Mouse (Mus musculus): ENCODE results near the gene Ankdd1b. TPM values are rescaled to one million over a fixed set of nuclear protein-coding genes. Genes with fewer than 3 reads are reported as not detected.

The Ankdd1b gene
- polyA plus RNA-seq, 1 experiment from 2014 or later: not detected

DNA sequence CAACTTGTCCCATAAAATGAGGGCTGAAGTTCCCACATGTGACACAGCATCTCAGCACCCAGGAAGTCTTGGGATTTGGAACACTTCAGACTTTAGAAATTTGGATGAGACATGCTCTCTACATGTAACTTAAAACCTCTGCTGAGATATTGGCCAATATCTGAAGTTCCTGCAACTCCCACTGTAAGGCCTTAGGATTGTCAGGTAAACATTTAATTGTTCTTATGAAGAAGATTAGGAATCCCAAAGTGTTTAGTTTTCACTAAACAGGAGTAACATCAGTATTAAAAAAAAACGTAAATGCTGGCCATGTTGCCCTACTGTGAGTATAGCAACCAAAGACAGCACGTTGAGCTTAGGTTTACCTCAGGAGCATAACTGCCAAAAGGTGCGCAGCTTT is 19.4 kb upstream of the Ankdd1b start, which contains the start of gene Gm17622:
Gene Gm17622 (plus strand): TSS at position 301 of the 400 bp plus-strand sequence.
- H3K27me3 ChIP-seq (replicated peaks): no peaks in the 10 kb centered on the region
- WGBS: 96% methylated on average over 3 of the region's 3 CpGs

DNA sequence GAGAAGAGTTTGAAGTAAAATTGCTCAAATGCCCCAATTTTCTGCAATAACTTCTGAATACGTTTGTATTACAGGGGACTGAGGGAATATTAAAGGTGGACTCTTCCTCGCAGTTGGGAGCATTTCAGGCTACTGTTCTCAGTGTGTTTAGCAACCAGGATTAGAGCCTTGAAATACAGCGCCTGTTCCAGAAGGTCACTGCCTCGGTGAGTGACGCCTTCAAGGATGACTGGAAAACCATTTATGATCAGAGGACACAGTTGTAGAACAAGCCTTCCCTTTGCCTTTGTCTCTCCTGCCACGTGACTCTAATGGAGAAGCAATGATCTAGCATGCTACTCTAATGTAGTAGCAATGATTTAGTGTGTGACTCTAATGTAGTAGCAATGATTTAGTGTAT is 17.0 kb upstream of the Ankdd1b start:
- H3K27ac ChIP-seq (replicated peaks): no peak overlapping the region
- no peak for ATAC-seq (ENCODE audit: low FRiP score)
- H3K4me3 ChIP-seq (replicated peaks): no peak overlapping the region
- H3K9ac ChIP-seq (replicated peaks): no peak overlapping the region
- no peaks in the 10 kb centered on the region for H3K4me1 ChIP-seq
- H3K9me3 ChIP-seq (replicated peaks): no peaks in the 10 kb centered on the region
- H3K36me3 ChIP-seq: peaks cover 26% of the 10 kb centered on the region
- no peaks in the 10 kb centered on the region for H3K27me3 ChIP-seq (replicated peaks)
- 96% methylated on average over 6 of the region's 6 CpGs for WGBS
- no peak overlapping the region for H3K4me2 ChIP-seq

More for the DNA sequence above, 19.4 kb upstream of the Ankdd1b start, which contains the start of gene Gm17622:
- ATAC-seq (ENCODE audit: low FRiP score): no peak
- H3K27ac ChIP-seq (replicated peaks): no peak within 1 kb of the TSS
- H3K4me2 ChIP-seq: no peak within 1 kb of the TSS
- no peaks in the 10 kb centered on the region for H3K9me3 ChIP-seq (replicated peaks)
- peaks cover 14% of the 10 kb centered on the region for H3K36me3 ChIP-seq
- no peak within 1 kb of the TSS for H3K9ac ChIP-seq (replicated peaks)
- no peak within 1 kb of the TSS for H3K4me3 ChIP-seq (replicated peaks)
- no peaks in the 10 kb centered on the region for H3K4me1 ChIP-seq

DNA sequence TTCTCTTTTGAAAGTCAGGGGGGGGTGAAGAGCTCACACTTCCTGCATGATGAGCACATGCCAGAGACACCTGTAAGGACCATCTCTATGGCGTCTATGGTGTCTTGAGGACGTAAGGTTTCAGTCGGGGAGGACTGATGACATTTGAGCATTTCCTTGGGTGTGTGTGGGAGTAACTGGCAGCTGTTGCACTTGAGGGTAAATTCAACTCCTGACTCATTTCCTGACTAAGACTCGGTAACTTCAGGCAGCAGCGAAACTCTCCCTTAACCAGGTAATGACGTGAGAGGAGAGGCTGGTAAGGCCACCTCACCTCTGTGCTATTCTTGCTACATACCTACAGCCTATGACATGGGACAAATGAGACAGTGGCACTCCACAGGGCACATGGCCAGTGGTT is 16.2 kb upstream of the Ankdd1b start:
- no peaks in the 10 kb centered on the region for H3K27me3 ChIP-seq (replicated peaks)
- no peak overlapping the region for H3K9ac ChIP-seq (replicated peaks)
- no peaks in the 10 kb centered on the region for H3K9me3 ChIP-seq (replicated peaks)
- ATAC-seq (ENCODE audit: low FRiP score): no peak
- no peak overlapping the region for H3K4me3 ChIP-seq (replicated peaks)
- WGBS: 93% methylated on average over 6 of the region's 6 CpGs
- H3K27ac ChIP-seq (replicated peaks): no peak overlapping the region
- H3K4me1 ChIP-seq: no peaks in the 10 kb centered on the region
- H3K36me3 ChIP-seq: peaks cover 26% of the 10 kb centered on the region
- H3K4me2 ChIP-seq: no peak overlapping the region

- Histone ChIP-seq H3K9ac (replicated peaks) (no peak overlapping the region), H3K27me3 (replicated peaks) (no peaks in the 10 kb centered on the region), H3K4me3 (replicated peaks) (no peak overlapping the region), H3K36me3 (0 out of 2 replicates have a peak, but pooled peaks cover 9% of the 10 kb centered on the region), H3K27ac (replicated peaks) (no peak overlapping the region), H3K4me2 (no peak overlapping the region), H3K9me3 (replicated peaks) (no peaks in the 10 kb centered on the region), H3K4me1 (no peaks in the 10 kb centered on the region)
- WGBS: 97% methylated on average over 1 of the region's 1 CpGs
- no peak for ATAC-seq (ENCODE audit: low FRiP score)
Measured at GRCm38 (mm10) chr13:96478991-96479390, 8.0 kb upstream of the Ankdd1b start.

- Histone ChIP-seq H3K4me1 (no peaks in the 10 kb centered on the region), H3K36me3 (no peaks in the 10 kb centered on the region), H3K4me2 (no peak overlapping the region), H3K27me3 (replicated peaks) (no peaks in the 10 kb centered on the region), H3K27ac (replicated peaks) (no peak overlapping the region), H3K4me3 (replicated peaks) (no peak overlapping the region), H3K9ac (replicated peaks) (no peak overlapping the region), H3K9me3 (replicated peaks) (no peaks in the 10 kb centered on the region)
- 94% methylated on average over 4 of the region's 4 CpGs for WGBS
- ATAC-seq (ENCODE audit: low FRiP score): no peak
Measured at GRCm38 (mm10) chr13:96477226-96477625, 6.2 kb upstream of the Ankdd1b start.

DNA sequence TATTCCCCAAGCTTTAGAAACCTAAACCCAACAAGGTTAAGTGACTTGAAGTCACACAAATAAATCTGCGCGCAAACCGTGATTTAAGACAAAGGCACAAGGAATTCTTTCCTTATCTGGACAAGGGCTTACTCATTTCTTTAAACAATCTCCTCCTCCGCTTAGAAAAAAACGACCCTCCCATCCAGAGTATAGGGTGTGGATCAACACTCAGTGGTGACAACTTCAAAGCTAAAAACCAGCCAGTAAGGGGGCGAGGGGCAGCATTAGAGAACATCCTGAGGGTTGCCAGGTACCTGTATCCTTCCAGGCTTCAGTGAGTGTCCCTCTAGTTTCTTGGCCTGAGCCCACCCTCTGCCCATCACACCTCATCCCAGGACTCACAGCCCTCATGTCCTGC is 442 bp downstream of the Ankdd1b start:
- H3K27ac ChIP-seq (replicated peaks): no peak overlapping the region
- H3K9ac ChIP-seq (replicated peaks): no peak overlapping the region
- no peaks in the 10 kb centered on the region for H3K27me3 ChIP-seq (replicated peaks)
- WGBS: 87% methylated on average over 6 of the region's 6 CpGs
- H3K4me1 ChIP-seq: no peaks in the 10 kb centered on the region
- no peaks in the 10 kb centered on the region for H3K36me3 ChIP-seq
- H3K4me3 ChIP-seq (replicated peaks): no peak overlapping the region
- ATAC-seq (ENCODE audit: low FRiP score): no peak
- no peak overlapping the region for H3K4me2 ChIP-seq
- no peaks in the 10 kb centered on the region for H3K9me3 ChIP-seq (replicated peaks)

DNA sequence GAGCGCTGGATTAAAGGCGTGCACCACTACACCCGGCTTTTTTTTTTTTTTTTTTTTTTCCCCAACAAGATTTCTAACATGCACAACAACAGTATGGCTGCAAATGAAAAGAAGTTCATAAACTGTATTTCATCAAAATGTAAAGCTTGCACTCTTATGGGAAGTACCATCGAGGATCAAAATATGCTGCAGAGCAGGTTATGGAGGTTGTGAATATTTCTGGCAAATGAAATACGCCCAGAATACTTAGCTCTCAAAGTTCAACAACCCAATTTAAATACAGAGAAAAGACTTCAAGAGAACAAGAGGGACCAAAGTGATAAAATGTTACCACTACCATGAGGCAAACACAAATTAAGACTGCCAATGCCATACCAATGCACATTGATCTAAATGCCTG is 2.3 kb downstream of the Ankdd1b start:
- no peak for ATAC-seq (ENCODE audit: low FRiP score)
- no peak overlapping the region for H3K4me3 ChIP-seq (replicated peaks)
- H3K27me3 ChIP-seq (replicated peaks): no peaks in the 10 kb centered on the region
- H3K9me3 ChIP-seq (replicated peaks): no peaks in the 10 kb centered on the region
- no peak overlapping the region for H3K4me2 ChIP-seq
- no peaks in the 10 kb centered on the region for H3K4me1 ChIP-seq
- H3K27ac ChIP-seq (replicated peaks): no peak overlapping the region
- H3K9ac ChIP-seq (replicated peaks): no peak overlapping the region
- WGBS: 91% methylated on average over 5 of the region's 5 CpGs
- no peaks in the 10 kb centered on the region for H3K36me3 ChIP-seq

GRCm38 (mm10) chr13:96465315-96465714 is 5.7 kb downstream of the Ankdd1b start:
- no peak for ATAC-seq (ENCODE audit: low FRiP score)
- H3K4me2 ChIP-seq: no peak overlapping the region

DNA sequence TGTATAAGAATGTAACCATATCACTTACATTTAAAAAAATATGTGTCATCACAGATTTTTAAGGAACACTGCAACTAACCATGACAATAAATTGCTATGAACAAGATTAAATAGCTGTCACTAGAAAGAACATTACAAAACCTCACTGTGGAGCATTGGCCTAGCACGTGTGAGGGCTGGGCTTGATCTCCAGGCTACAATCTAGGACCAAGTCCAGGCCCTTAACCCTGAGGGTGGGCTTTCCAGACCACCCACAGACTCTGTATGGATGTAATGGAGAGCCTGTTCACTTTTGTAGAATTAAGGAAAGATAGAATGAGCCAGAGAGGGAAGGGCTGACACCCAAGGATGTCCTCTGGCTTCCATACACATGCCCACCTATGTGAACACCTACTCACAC is 8.4 kb downstream of the Ankdd1b start:
- ATAC-seq (ENCODE audit: low FRiP score): no peak
- H3K27ac ChIP-seq (replicated peaks): no peak overlapping the region
- no peak overlapping the region for H3K9ac ChIP-seq (replicated peaks)
- H3K4me1 ChIP-seq: no peaks in the 10 kb centered on the region
- no peaks in the 10 kb centered on the region for H3K27me3 ChIP-seq (replicated peaks)
- H3K9me3 ChIP-seq (replicated peaks): no peaks in the 10 kb centered on the region
- H3K4me3 ChIP-seq (replicated peaks): no peak overlapping the region
- 67% methylated on average over 1 of the region's 1 CpGs for WGBS
- H3K4me2 ChIP-seq: no peak overlapping the region
- H3K36me3 ChIP-seq: no peaks in the 10 kb centered on the region

More at GRCm38 (mm10) chr13:96465315-96465714, 5.7 kb downstream of the Ankdd1b start:
- H3K9ac ChIP-seq (replicated peaks): no peak overlapping the region
- no peak overlapping the region for H3K4me3 ChIP-seq (replicated peaks)
- no peaks in the 10 kb centered on the region for H3K4me1 ChIP-seq
- H3K36me3 ChIP-seq: no peaks in the 10 kb centered on the region
- 51% methylated on average over 5 of the region's 5 CpGs for WGBS
- H3K27me3 ChIP-seq (replicated peaks): no peaks in the 10 kb centered on the region
- no peak overlapping the region for H3K27ac ChIP-seq (replicated peaks)
- H3K9me3 ChIP-seq (replicated peaks): no peaks in the 10 kb centered on the region

DNA sequence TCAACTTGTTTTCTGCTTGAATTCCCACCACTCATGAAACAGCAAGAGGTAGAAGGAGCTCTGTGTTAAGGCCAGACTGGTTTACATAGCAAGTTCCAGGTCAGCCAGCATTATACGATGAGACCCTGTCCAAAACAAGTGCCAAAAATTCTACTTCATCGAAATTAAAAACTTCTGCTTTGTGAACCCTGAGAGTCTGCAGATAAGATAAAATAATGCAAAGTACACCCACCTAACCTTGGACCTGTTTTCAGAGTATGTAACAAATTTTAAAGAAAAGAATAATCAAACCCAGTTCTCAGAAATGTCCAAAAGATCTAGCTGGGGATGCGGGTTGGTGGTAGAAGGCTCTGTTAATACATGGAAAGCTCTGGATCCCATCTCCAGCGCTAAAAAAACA is 12.4 kb downstream of the Ankdd1b start:
- WGBS: 83% methylated on average over 4 of the region's 4 CpGs
- H3K4me1 ChIP-seq: no peaks in the 10 kb centered on the region
- no peak overlapping the region for H3K4me2 ChIP-seq
- no peak overlapping the region for H3K9ac ChIP-seq (replicated peaks)
- no peak overlapping the region for H3K4me3 ChIP-seq (replicated peaks)
- no peaks in the 10 kb centered on the region for H3K9me3 ChIP-seq (replicated peaks)
- H3K27ac ChIP-seq (replicated peaks): no peak overlapping the region
- no peak for ATAC-seq (ENCODE audit: low FRiP score)
- no peaks in the 10 kb centered on the region for H3K36me3 ChIP-seq
- H3K27me3 ChIP-seq (replicated peaks): no peaks in the 10 kb centered on the region

DNA sequence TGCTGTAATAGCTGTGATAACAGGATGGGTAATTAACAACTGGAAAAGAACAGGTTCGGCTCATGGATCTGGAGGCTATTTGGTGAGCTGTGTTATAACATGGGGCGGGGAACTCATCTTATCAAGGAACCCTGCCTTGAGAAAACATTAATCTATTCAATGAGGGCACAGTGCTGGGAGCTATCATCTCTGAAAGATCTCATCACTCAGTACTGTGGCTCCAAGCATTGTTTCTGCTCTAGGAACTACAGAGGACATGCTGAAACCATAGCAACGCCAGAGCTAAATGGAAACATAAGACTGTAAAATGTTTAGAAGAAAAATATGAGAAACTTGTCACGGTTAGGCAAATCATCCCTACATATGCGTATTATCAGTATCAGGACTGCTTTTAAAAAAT is 13.0 kb downstream of the Ankdd1b start:
- H3K9me3 ChIP-seq (replicated peaks): no peaks in the 10 kb centered on the region
- no peak overlapping the region for H3K4me3 ChIP-seq (replicated peaks)
- no peak overlapping the region for H3K4me2 ChIP-seq
- H3K4me1 ChIP-seq: no peaks in the 10 kb centered on the region
- WGBS: 81% methylated on average over 5 of the region's 5 CpGs
- no peak overlapping the region for H3K9ac ChIP-seq (replicated peaks)
- ATAC-seq (ENCODE audit: low FRiP score): no peak
- H3K27me3 ChIP-seq (replicated peaks): no peaks in the 10 kb centered on the region
- H3K36me3 ChIP-seq: no peaks in the 10 kb centered on the region
- no peak overlapping the region for H3K27ac ChIP-seq (replicated peaks)

- whole genome bisulfite sequencing: 92% methylated on average over 5 of the region's 5 CpGs
- no peak overlapping the region for H3K27ac ChIP-seq (replicated peaks)
- H3K27me3 ChIP-seq (replicated peaks): no peaks in the 10 kb centered on the region
- ATAC-seq (ENCODE audit: low FRiP score): no peak
- H3K4me3 ChIP-seq (replicated peaks): no peak overlapping the region
- no peaks in the 10 kb centered on the region for H3K36me3 ChIP-seq
- no peaks in the 10 kb centered on the region for H3K9me3 ChIP-seq (replicated peaks)
- no peak overlapping the region for H3K4me2 ChIP-seq
- no peak overlapping the region for H3K9ac ChIP-seq (replicated peaks)
- no peaks in the 10 kb centered on the region for H3K4me1 ChIP-seq
Measured at GRCm38 (mm10) chr13:96457566-96457965, 13.4 kb downstream of the Ankdd1b start.

DNA sequence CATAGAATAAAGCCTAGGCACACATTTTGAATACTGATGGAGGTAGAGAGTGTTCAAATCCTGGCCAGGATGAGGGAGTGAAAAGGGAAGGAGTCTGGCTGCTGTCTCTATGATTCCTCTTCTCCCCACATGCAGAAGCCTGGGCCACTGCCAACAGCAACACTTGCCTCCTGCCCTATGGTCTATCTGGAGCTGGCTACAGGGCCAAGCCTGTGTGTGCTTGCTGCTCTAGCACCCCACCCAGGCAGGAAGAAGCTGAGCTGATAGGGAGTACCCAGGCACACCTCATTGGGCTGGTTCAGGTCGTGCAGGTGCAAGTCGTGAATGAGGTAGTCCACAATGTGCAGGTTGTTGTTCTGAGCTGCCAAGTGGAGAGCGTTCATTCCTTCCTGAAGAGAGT is 16.7 kb downstream of the Ankdd1b start:
- Histone ChIP-seq H3K9ac (replicated peaks) (no peak overlapping the region), H3K4me3 (replicated peaks) (no peak overlapping the region), H3K27me3 (replicated peaks) (no peaks in the 10 kb centered on the region), H3K9me3 (replicated peaks) (no peaks in the 10 kb centered on the region), H3K4me1 (no peaks in the 10 kb centered on the region), H3K27ac (replicated peaks) (no peak overlapping the region), H3K36me3 (no peaks in the 10 kb centered on the region), H3K4me2 (no peak overlapping the region)
- WGBS: 86% methylated on average over 3 of the region's 3 CpGs
- no peak for ATAC-seq (ENCODE audit: low FRiP score)
